Mouse (Mus musculus): ENCODE results near the gene Defa20.
"Not testable (repeated sequence)": the region's sequence is repeated elsewhere in the genome, so short reads cannot be mapped to it uniquely, and the experiment has no call there.

Gene Defa20

DNA sequence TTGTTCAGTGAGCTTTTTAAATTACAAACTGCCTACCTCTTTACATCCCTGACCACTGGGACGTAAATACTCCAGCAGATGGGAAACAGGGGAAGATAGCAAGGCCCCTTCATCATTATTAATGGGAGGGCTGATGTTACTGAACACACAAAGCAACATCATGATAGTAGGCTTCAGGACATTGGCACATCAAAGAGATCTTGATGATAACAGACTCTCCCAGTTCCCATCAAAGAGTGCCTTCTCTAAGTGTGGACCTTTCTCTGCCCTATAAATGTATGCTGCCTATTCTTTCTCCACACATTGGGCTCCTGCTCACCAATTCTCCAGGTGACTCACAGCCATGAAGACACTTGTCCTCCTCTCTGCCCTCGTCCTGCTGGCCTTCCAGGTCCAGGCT, at the start of gene Defa20:
Gene Defa20 (plus strand): TSS at position 301 of the 400 bp plus-strand sequence.
- DNase-seq, result not testable (repeated sequence)

DNA sequence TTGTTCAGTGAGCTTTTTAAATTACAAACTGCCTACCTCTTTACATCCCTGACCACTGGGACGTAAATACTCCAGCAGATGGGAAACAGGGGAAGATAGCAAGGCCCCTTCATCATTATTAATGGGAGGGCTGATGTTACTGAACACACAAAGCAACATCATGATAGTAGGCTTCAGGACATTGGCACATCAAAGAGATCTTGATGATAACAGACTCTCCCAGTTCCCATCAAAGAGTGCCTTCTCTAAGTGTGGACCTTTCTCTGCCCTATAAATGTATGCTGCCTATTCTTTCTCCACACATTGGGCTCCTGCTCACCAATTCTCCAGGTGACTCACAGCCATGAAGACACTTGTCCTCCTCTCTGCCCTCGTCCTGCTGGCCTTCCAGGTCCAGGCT, 19.7 kb downstream of the Defa20 start, which contains the start of gene Defa32:
Gene Defa32 (plus strand): TSS at position 301 of the 400 bp plus-strand sequence.
- not testable (repeated sequence) for DNase-seq

All from cerebellum, adult 18-20 months (tissue).